Mouse (Mus musculus) MEL (cell line): Measurements from ENCODE around the gene Elk4. TPM values are rescaled to one million over a fixed set of nuclear protein-coding genes. Genes with fewer than 3 reads are reported as not detected.

Experiments
- DNase-seq: peaks from one replicate; pipeline ENCODE4 v3.0.0; 2011; ENCODE audit warnings: low read depth, low spot score
- H3K27ac ChIP-seq: 2 replicates; pipeline ENCODE4 v1.5.1; 2012; ENCODE audit warnings: low read depth, mild to moderate bottlenecking, control low read depth, low read length, moderate library complexity; ENCODE audit not compliant: control insufficient read depth
- H3K27me3 ChIP-seq, 2 experiments: fragments of 150-350 bp in 1 of 2; sonication (generic) in 1 of 2; 2 replicates each; pipeline ENCODE4 v1.6.1; 2012; ENCODE audit warnings: low read length in 2 of 2, mild to moderate bottlenecking in 2 of 2, improper control_type of control experiment in 1 of 2, moderate library complexity in 1 of 2; ENCODE audit not compliant: insufficient read depth in 2 of 2, control insufficient read depth in 1 of 2
- H3K36me3 ChIP-seq, 2 experiments: 2 replicates each; pipeline ENCODE4 v1.6.1; 2012 to 2014; ENCODE audit warnings: low read length in 2 of 2, improper control_type of control experiment in 1 of 2, inconsistent platforms in 1 of 2, mild to moderate bottlenecking in 1 of 2; ENCODE audit not compliant: insufficient read depth in 2 of 2, control insufficient read depth in 1 of 2
- H3K4me1 ChIP-seq, 2 experiments: fragments of 150-350 bp in 1 of 2; sonication (generic) in 1 of 2; 2 replicates each; pipeline ENCODE4 v1.6.1; 2012; ENCODE audit warnings: low read length in 2 of 2, improper control_type of control experiment in 1 of 2, mild to moderate bottlenecking in 1 of 2; ENCODE audit not compliant: insufficient read depth in 2 of 2, control insufficient read depth in 1 of 2
- H3K4me3 ChIP-seq, 2 experiments: fragments of 150-350 bp in 1 of 2; sonication (generic) in 1 of 2; 2 replicates each; pipeline ENCODE4 v1.5.1; 2012; ENCODE audit warnings: low read depth in 2 of 2, low read length in 2 of 2, mild to moderate bottlenecking in 2 of 2, moderate library complexity in 2 of 2, control low read depth in 1 of 2, improper control_type of control experiment in 1 of 2; ENCODE audit not compliant: control insufficient read depth in 1 of 2, insufficient read depth in 1 of 2
- H3K79me2 ChIP-seq: 2 replicates; pipeline ENCODE4 v1.6.1; 2012; ENCODE audit warnings: mild to moderate bottlenecking, low read length, moderate library complexity; ENCODE audit not compliant: control insufficient read depth, poor library complexity, insufficient read depth
- H3K9ac ChIP-seq: 2 replicates; pipeline ENCODE4 v1.6.1; 2012; ENCODE audit warnings: low read depth, mild to moderate bottlenecking, control low read depth, low read length, moderate library complexity; ENCODE audit not compliant: control insufficient read depth, poor library complexity, severe bottlenecking
- H3K9me3 ChIP-seq: fragments of 150-350 bp; sonication (generic); replicated peaks from 2 replicates; pipeline ENCODE4 v1.6.1; 2012; ENCODE audit warnings: mild to moderate bottlenecking, low read length, improper control_type of control experiment, moderate library complexity; ENCODE audit not compliant: insufficient read depth
- BHLHE40 ChIP-seq: IDR thresholded peaks from 2 replicates; pipeline ENCODE4 v1.6.1; 2012; ENCODE audit warnings: low read depth, mild to moderate bottlenecking, inconsistent platforms, low read length, improper control_type of control experiment, borderline replicate concordance
- CHD1 ChIP-seq: IDR thresholded peaks from 2 replicates; pipeline ENCODE4 v1.6.1; 2012; ENCODE audit warnings: low read depth, mild to moderate bottlenecking, inconsistent platforms, low read length, improper control_type of control experiment
- CTCF ChIP-seq, 3 experiments: IDR thresholded peaks in 2 of 3; conservative IDR thresholded peaks in 1 of 3; 2 replicates each; pipeline ENCODE4 v1.5.1; 2011 to 2012; ENCODE audit warnings: low read length in 3 of 3, low read depth in 2 of 3, mild to moderate bottlenecking in 2 of 3, improper control_type of control experiment in 1 of 3, inconsistent platforms in 1 of 3, mixed read lengths in 1 of 3, moderate library complexity in 1 of 3; ENCODE audit not compliant: control insufficient read depth in 1 of 3, insufficient read depth in 1 of 3, poor library complexity in 1 of 3, severe bottlenecking in 1 of 3
- ELF1 ChIP-seq: IDR thresholded peaks from 2 replicates; pipeline ENCODE4 v1.6.1; 2014; ENCODE audit warnings: low read depth, mild to moderate bottlenecking, inconsistent platforms, low read length, improper control_type of control experiment, moderate library complexity
- GATA1 ChIP-seq: IDR thresholded peaks from 2 replicates; pipeline ENCODE4 v1.6.1; 2011; ENCODE audit warnings: low read depth, low read length, improper control_type of control experiment
- HCFC1 ChIP-seq: IDR thresholded peaks from 2 replicates; pipeline ENCODE4 v1.6.1; 2012; ENCODE audit warnings: low read depth, mild to moderate bottlenecking, inconsistent platforms, low read length, improper control_type of control experiment, moderate library complexity
- KAT2A ChIP-seq: conservative IDR thresholded peaks from 2 replicates; pipeline ENCODE4 v1.6.1; 2012; ENCODE audit warnings: low read depth, low read length, improper control_type of control experiment, inconsistent platforms
- MAZ ChIP-seq: IDR thresholded peaks from 2 replicates; pipeline ENCODE4 v1.6.1; 2012; ENCODE audit warnings: low read depth, mild to moderate bottlenecking, inconsistent platforms, low read length, improper control_type of control experiment
- MEF2A ChIP-seq: IDR thresholded peaks from 2 replicates; pipeline ENCODE4 v1.6.1; 2014; ENCODE audit warnings: low read depth, mild to moderate bottlenecking, inconsistent platforms, low read length, improper control_type of control experiment; ENCODE audit not compliant: poor library complexity, insufficient replicate concordance, severe bottlenecking; ENCODE audit errors: extremely low read depth
- MXI1 ChIP-seq: IDR thresholded peaks from 2 replicates; pipeline ENCODE4 v1.6.1; 2011; ENCODE audit warnings: mild to moderate bottlenecking, low read depth, low read length, improper control_type of control experiment
- NRF1 ChIP-seq: IDR thresholded peaks from 2 replicates; pipeline ENCODE4 v1.6.1; 2014; ENCODE audit warnings: low read depth, mild to moderate bottlenecking, inconsistent platforms, low read length, improper control_type of control experiment, moderate library complexity; ENCODE audit not compliant: poor library complexity, insufficient read depth, severe bottlenecking
- POLR2A ChIP-seq, 2 experiments: IDR thresholded peaks; 2 replicates each; pipeline ENCODE4 v1.6.1; 2011 to 2012; ENCODE audit warnings: low read length in 2 of 2, mild to moderate bottlenecking in 2 of 2, control low read depth in 1 of 2, improper control_type of control experiment in 1 of 2, low read depth in 1 of 2, moderate library complexity in 1 of 2; ENCODE audit not compliant: control insufficient read depth in 1 of 2, insufficient read depth in 1 of 2, poor library complexity in 1 of 2
- POLR2AphosphoS5 ChIP-seq: IDR thresholded peaks from 2 replicates; pipeline ENCODE4 v1.6.1; 2012; ENCODE audit warnings: low read depth, borderline replicate concordance, mild to moderate bottlenecking, inconsistent platforms, low read length, moderate library complexity, mixed read lengths
- RAD21 ChIP-seq: IDR thresholded peaks from 2 replicates; pipeline ENCODE4 v1.6.1; 2011; ENCODE audit warnings: mild to moderate bottlenecking, low read depth, low read length, improper control_type of control experiment
- RCOR1 ChIP-seq: IDR thresholded peaks from 2 replicates; pipeline ENCODE4 v1.6.1; 2012; ENCODE audit warnings: low read depth, mild to moderate bottlenecking, inconsistent platforms, low read length, improper control_type of control experiment
- SIN3A ChIP-seq: IDR thresholded peaks from 2 replicates; pipeline ENCODE4 v1.6.1; 2012; ENCODE audit warnings: low read length, improper control_type of control experiment, inconsistent platforms
- TAL1 ChIP-seq: IDR thresholded peaks from 2 replicates; pipeline ENCODE4 v1.6.1; 2012; ENCODE audit warnings: mild to moderate bottlenecking, inconsistent platforms, low read length, moderate library complexity, mixed read lengths
- TCF12 ChIP-seq: IDR thresholded peaks from 2 replicates; pipeline ENCODE4 v1.6.1; 2014; ENCODE audit warnings: low read depth, mild to moderate bottlenecking, inconsistent platforms, low read length, improper control_type of control experiment, moderate library complexity
- USF2 ChIP-seq, 2 experiments: IDR thresholded peaks; 2 replicates each; pipeline ENCODE4 v1.6.1; 2011 to 2012; ENCODE audit warnings: improper control_type of control experiment in 2 of 2, low read length in 2 of 2, borderline replicate concordance in 1 of 2, inconsistent platforms in 1 of 2, low read depth in 1 of 2, mild to moderate bottlenecking in 1 of 2; ENCODE audit not compliant: insufficient read depth in 1 of 2
- polyA plus RNA-seq, 2 experiments: library from polyadenylated mRNA; stranded (reverse) in 1 of 2; unstranded in 1 of 2; fragments of >175 nt in 1 of 2; fragments of >200 nt in 1 of 2; gene quantifications; 2 replicates each; pipeline versions ENCODE4 v1.2.1 to v1.2.4; 2012; ENCODE audit warnings: low replicate concordance in 2 of 2, low read depth in 1 of 2; ENCODE audit not compliant: insufficient read length in 2 of 2, insufficient read depth in 1 of 2, missing spikeins in 1 of 2
- total RNA-seq: library from RNA; depleted of rRNA; stranded (reverse); fragments of 300-350 nt; gene quantifications from 2 replicates; pipeline ENCODE4 v1.2.3, GENCODE M21; 2012

Gene Elk4
- total and polyA plus RNA-seq, 3 experiments = 19.4 to 191 (median 20.3) TPM

DNA sequence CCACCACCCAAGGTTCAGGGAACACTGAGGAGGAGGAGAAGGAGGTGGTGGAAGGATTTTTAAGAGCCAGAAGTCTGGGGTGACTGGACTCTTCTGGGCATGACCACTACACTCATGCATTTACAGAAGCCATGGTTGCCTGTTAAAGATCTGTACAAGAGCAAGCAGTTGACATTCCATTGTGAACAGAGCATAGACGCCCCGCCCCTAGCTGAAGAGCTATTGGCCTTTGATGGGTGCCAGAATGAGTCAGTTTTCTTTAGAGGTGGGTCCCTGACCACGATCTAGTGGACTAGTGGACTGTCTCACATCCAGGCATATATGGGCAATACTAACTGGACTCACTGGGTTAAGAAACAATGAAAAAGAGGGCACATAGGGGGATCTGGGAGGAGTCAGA is 1.4 kb upstream of the Elk4 start:
- peaks cover 30 to 35% of the 10 kb centered on the region in 2 experiments for H3K4me1 ChIP-seq
- H3K4me3 ChIP-seq = no peak overlapping the region
- no peak overlapping the region for H3K9ac ChIP-seq
- no peaks in the 10 kb centered on the region for H3K9me3 ChIP-seq
- H3K79me2 ChIP-seq = peaks cover 32% of the 10 kb centered on the region
- TF ChIP-seq BHLHE40 = no peak
- no peak for TF ChIP-seq RAD21
- no peak for TF ChIP-seq MEF2A
- TF ChIP-seq POLR2AphosphoS5 = no peak
- TF ChIP-seq HCFC1 = no peak
- TF ChIP-seq CHD1 = no peak
- TF ChIP-seq NRF1 = no peak
- TF ChIP-seq ELF1 = no peak
- TF ChIP-seq POLR2A (IDR thresholded peaks at IDR 0.05; ENCODE audit: control insufficient read depth in 1 of 2, insufficient read depth in 1 of 2, low read depth in 1 of 2, low read length in 2 of 2, poor library complexity in 1 of 2) = no peak
- no peak for TF ChIP-seq SIN3A
- TF ChIP-seq MXI1 = no peak
- TF ChIP-seq KAT2A = no peak
- no peak for TF ChIP-seq USF2 (IDR thresholded peaks at IDR 0.05; ENCODE audit: borderline replicate concordance in 1 of 2, insufficient read depth in 1 of 2, low read depth in 1 of 2, low read length in 2 of 2)
- no peak for TF ChIP-seq TCF12
- no peak for TF ChIP-seq GATA1
- no peak for TF ChIP-seq RCOR1
- no peak for TF ChIP-seq MAZ
- TF ChIP-seq, all 39 proteins: peak for 0
- DNase-seq = no peak
- Histone ChIP-seq H3K27ac (no peak overlapping the region), H3K36me3 (peaks cover 0 to 47% of the 10 kb centered on the region in 2 experiments; a peak in 2 of 4 replicates), H3K27me3 (no peaks in the 10 kb centered on the region)

DNA sequence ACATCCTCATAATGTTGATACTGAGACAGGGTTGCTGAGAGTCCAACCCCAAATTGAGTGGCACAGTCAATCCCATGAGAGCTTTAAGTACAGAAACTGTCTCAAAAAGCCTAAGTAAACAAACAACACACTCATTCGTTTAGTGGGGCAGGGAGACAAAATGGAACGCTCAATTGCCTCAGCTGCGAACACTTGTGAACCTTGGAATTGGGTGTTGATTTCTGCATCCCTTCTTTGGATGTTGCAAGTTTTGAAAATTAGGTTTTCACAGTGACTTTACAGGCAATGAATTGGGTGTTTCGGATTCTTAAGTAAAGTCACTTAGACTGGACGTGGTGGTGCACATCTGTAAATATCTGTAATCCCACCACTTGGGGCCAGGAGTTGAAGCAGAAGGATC is 686 bp upstream of the Elk4 start:
- Histone ChIP-seq H3K4me3 (peak overlapping the region; percentile 90 to 96), H3K9me3 (no peaks in the 10 kb centered on the region), H3K4me1 (peaks cover 30 to 35% of the 10 kb centered on the region in 2 experiments), H3K79me2 (peaks cover 38% of the 10 kb centered on the region), H3K36me3 (peaks cover 0 to 45% of the 10 kb centered on the region in 2 experiments; a peak in 2 of 4 replicates)
- no peak for TF ChIP-seq TAL1
- no peak for TF ChIP-seq CTCF (IDR thresholded peaks at IDR 0.05 in 2 of 3, conservative IDR thresholded peaks at IDR 0.05 in 1 of 3; ENCODE audit: control insufficient read depth in 1 of 3, insufficient read depth in 1 of 3, low read depth in 2 of 3, low read length in 3 of 3, poor library complexity in 1 of 3, severe bottlenecking in 1 of 3)
- no peak for TF ChIP-seq ELF1
- TF ChIP-seq, all 39 proteins: peak for 0
- no peak for DNase-seq
- peak overlapping the region; percentile 93 for H3K9ac ChIP-seq
- no peaks in the 10 kb centered on the region for H3K27me3 ChIP-seq
- H3K27ac ChIP-seq = no peak overlapping the region; the same call in 1 of the 2 replicates
